Mouse (Mus musculus): ENCODE data around the gene Sarm1. TPM values are rescaled to one million over a fixed set of nuclear protein-coding genes. Genes with fewer than 3 reads are reported as not detected.

Gene Sarm1
- polyA plus RNA-seq, 1 experiment from 2014 or later: 37.0 TPM

DNA sequence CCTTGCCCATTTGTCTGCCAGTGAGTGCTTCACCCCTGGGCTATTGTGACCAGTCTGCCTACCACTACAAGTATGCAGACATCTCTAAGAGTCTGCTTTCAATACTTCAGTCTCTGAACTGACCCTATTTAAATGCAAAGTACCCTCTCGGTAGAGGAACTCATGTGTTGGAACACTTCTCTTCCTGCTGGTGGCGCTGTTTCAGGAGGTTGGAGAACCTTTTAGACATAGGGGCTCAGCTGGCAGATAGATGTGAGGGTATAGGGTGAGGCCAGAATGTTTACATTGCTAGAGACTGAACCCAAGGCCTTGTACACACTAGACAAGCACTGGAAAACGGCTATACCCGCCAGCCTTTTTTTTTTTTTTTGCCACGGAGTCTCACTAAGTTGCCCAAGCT, 69.2 kb downstream of the Sarm1 start:
- no peaks in the 10 kb centered on the region for H3K4me1 ChIP-seq
- no peak overlapping the region for H3K9ac ChIP-seq
- no peak overlapping the region for H3K27ac ChIP-seq
- H3K4me3 ChIP-seq: no peak overlapping the region
- no peaks in the 10 kb centered on the region for H3K36me3 ChIP-seq
- no peaks in the 10 kb centered on the region for H3K27me3 ChIP-seq (replicated peaks)
- no peaks in the 10 kb centered on the region for H3K9me3 ChIP-seq
- no peak for ATAC-seq (ENCODE audit: low FRiP score, low read depth)
- WGBS: 74% methylated on average over 5 of the region's 5 CpGs
- no peak overlapping the region for H3K4me2 ChIP-seq (replicated peaks)

DNA sequence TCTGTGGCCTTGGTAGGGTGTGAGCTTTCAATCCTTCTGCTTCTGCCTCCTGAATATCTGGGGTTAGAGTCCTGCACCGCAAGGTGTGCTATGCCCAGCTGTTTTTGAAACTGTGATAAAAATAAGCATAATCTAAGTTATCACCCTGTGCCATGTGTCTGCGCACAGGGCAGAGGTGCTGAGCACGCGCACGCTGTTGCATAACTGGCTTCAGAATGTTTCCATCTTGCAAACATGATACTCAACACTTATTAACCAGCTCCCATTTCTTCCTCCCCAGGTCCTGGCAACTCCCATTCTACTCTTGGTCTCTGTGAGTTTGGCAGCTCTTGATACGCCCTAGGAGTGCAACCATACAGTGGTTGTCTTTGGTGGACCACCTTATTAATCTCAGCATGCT, 69.9 kb downstream of the Sarm1 start:
- Histone ChIP-seq H3K36me3 (no peaks in the 10 kb centered on the region), H3K9ac (no peak overlapping the region), H3K4me1 (no peaks in the 10 kb centered on the region), H3K27me3 (replicated peaks) (no peaks in the 10 kb centered on the region), H3K9me3 (no peaks in the 10 kb centered on the region), H3K4me2 (replicated peaks) (no peak overlapping the region), H3K27ac (no peak overlapping the region), H3K4me3 (no peak overlapping the region)
- WGBS: 95% methylated on average over 6 of the region's 6 CpGs
- no peak for ATAC-seq (ENCODE audit: low FRiP score, low read depth)

DNA sequence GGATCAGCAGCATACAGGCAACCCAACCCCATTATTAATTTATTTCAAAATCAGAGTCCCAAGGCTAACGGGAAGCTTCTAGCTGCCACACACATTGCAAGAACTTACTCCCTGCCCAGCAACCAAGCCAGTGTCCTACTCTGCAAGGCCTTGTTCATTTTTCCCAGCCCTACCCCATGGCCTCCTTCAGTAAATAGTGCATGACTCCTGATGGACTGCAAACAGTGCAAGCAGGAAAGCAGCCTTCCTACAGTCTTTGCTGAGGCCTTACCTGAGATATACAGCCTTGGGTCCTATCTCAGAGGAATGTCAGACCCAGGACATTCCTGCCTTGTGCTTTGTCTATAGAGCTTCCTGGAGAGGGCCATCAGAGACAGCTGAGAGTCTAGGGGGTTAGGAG, 72.0 kb downstream of the Sarm1 start:
- Histone ChIP-seq H3K36me3 (no peaks in the 10 kb centered on the region), H3K4me2 (replicated peaks) (no peak overlapping the region), H3K27ac (no peak overlapping the region), H3K27me3 (replicated peaks) (no peaks in the 10 kb centered on the region), H3K4me3 (no peak overlapping the region), H3K4me1 (no peaks in the 10 kb centered on the region), H3K9me3 (no peaks in the 10 kb centered on the region), H3K9ac (no peak overlapping the region)
- ATAC-seq (ENCODE audit: low FRiP score, low read depth): no peak
- WGBS: 82% methylated on average over 1 of the region's 1 CpGs

DNA sequence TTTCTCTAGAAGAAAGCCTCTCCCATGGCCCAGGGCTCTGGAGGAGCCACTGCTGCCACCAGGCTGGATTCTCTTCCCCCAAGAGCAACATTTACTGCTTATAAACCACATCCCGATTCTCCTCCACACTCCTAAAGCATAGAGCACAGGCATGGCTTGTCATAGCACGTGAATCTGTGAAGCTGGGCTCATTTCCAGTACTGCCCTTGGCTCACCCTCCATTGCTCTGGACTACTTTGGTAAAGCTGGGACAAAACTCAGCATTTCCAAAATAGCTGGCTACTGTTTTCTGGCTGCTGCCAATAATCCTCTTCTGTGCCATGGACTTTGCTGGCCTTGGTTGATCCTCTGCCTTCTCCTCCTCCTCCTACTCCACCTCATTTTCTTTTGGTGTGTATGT, 73.2 kb downstream of the Sarm1 start:
- no peak overlapping the region for H3K27ac ChIP-seq
- WGBS: 74% methylated on average over 2 of the region's 2 CpGs
- no peaks in the 10 kb centered on the region; the same call in 1 of the 2 replicates for H3K27me3 ChIP-seq (replicated peaks)
- no peaks in the 10 kb centered on the region for H3K36me3 ChIP-seq
- H3K9ac ChIP-seq: no peak overlapping the region
- H3K4me2 ChIP-seq (replicated peaks): no peak overlapping the region
- H3K4me1 ChIP-seq: no peaks in the 10 kb centered on the region
- no peak overlapping the region for H3K4me3 ChIP-seq
- H3K9me3 ChIP-seq: no peaks in the 10 kb centered on the region
- no peak for ATAC-seq (ENCODE audit: low FRiP score, low read depth)

Other genes starting within 250 kb of the Sarm1 start
- gene 2610507B11Rik, start 236.0 kb downstream of the Sarm1 start, polyA plus RNA-seq (2016; fragmentation: Nextera tagmentation; extraction: Ambion mirVana): 64.9 and 72.4 TPM in 2 replicates
- 0.20 and 0.52 TPM in 2 replicates for gene BC030499, start 206.9 kb downstream of the Sarm1 start, polyA plus RNA-seq (2016; fragmentation: Nextera tagmentation; extraction: Ambion mirVana)
- 33.6 and 34.2 TPM in 2 replicates for gene Spag5, start 196.2 kb downstream of the Sarm1 start, polyA plus RNA-seq (2016; fragmentation: Nextera tagmentation; extraction: Ambion mirVana)
- gene Aldoc, start 174.8 kb downstream of the Sarm1 start, polyA plus RNA-seq (2016; fragmentation: Nextera tagmentation; extraction: Ambion mirVana): 16.8 and 17.2 TPM in 2 replicates
- gene Pigs, start 169.3 kb downstream of the Sarm1 start, polyA plus RNA-seq (2016; fragmentation: Nextera tagmentation; extraction: Ambion mirVana): 66.4 and 73.6 TPM in 2 replicates
- 80.8 and 89.3 TPM in 2 replicates for gene Unc119, start 154.3 kb downstream of the Sarm1 start, polyA plus RNA-seq (2016; fragmentation: Nextera tagmentation; extraction: Ambion mirVana)
- gene Foxn1, start 111.2 kb downstream of the Sarm1 start, polyA plus RNA-seq (2016; fragmentation: Nextera tagmentation; extraction: Ambion mirVana): not detected in 2 replicates
- not detected in 2 replicates for gene Slc13a2, start 75.5 kb downstream of the Sarm1 start, polyA plus RNA-seq (2016; fragmentation: Nextera tagmentation; extraction: Ambion mirVana)
- 17.5 and 17.6 TPM in 2 replicates for gene Slc46a1, start 32.1 kb downstream of the Sarm1 start, polyA plus RNA-seq (2016; fragmentation: Nextera tagmentation; extraction: Ambion mirVana)
- 109 and 116 TPM in 2 replicates for gene Vtn, start 1.3 kb upstream of the Sarm1 start, polyA plus RNA-seq (2016; fragmentation: Nextera tagmentation; extraction: Ambion mirVana)
- not detected in 2 replicates for gene Sebox, start 5.7 kb upstream of the Sarm1 start, polyA plus RNA-seq (2016; fragmentation: Nextera tagmentation; extraction: Ambion mirVana)
- gene Tmem199, start 14.4 kb upstream of the Sarm1 start, polyA plus RNA-seq (2016; fragmentation: Nextera tagmentation; extraction: Ambion mirVana): 88.4 and 93.1 TPM in 2 replicates
- gene Poldip2, start 14.4 kb upstream of the Sarm1 start, polyA plus RNA-seq (2016; fragmentation: Nextera tagmentation; extraction: Ambion mirVana): 184 and 186 TPM in 2 replicates
- 53.5 and 58.0 TPM in 2 replicates for gene Tnfaip1, start 38.6 kb upstream of the Sarm1 start, polyA plus RNA-seq (2016; fragmentation: Nextera tagmentation; extraction: Ambion mirVana)
- 102 and 110 TPM in 2 replicates for gene Ift20, start 38.6 kb upstream of the Sarm1 start, polyA plus RNA-seq (2016; fragmentation: Nextera tagmentation; extraction: Ambion mirVana)
- gene Tmem97, start 53.0 kb upstream of the Sarm1 start, polyA plus RNA-seq (2016; fragmentation: Nextera tagmentation; extraction: Ambion mirVana): 39.5 and 40.7 TPM in 2 replicates
- 24.7 and 28.2 TPM in 2 replicates for gene Nlk, start 199.6 kb upstream of the Sarm1 start, polyA plus RNA-seq (2016; fragmentation: Nextera tagmentation; extraction: Ambion mirVana)

All from neural tube, embryonic 12.5 days (tissue).